Mouse (Mus musculus) heart, postnatal 36 days (tissue): ENCODE results near the gene Cnnm4. TPM values are rescaled to one million over a fixed set of nuclear protein-coding genes. Genes with fewer than 3 reads are reported as not detected.
A peak's percentile ranks its signal among the peaks of the same experiment; 100 is the strongest.

Source experiments
- DNase-seq, 2 experiments: peaks; one replicate each; pipeline ENCODE4 v3.0.0; 2021 to 2022
- intact Hi-C: fragments of 180-260 bp; cut with DNase I; formaldehyde crosslinking; loops from one replicate; pipeline ENCODE4 v1.15.1; 2025
- total RNA-seq, 2 experiments: library from RNA; stranded (reverse); gene quantifications; 2 replicates each; pipeline ENCODE4 v1.2.3; 2021

Gene Cnnm4
- total RNA-seq, 2 experiments from 2014 or later, result 3.8 to 4.5 TPM

GRCm38 (mm10) chr1:36469811-36470444 lies 1.5 kb upstream of the Cnnm4 start:
- peak; percentile 19 to 31 for DNase-seq
- intact Hi-C loops, result loop anchor here (5.0 kb wide), 1 partner anchor 163 kb away; the partner anchor contains the start of gene Arid5a

GRCm38 (mm10) chr1:36472106-36472440 lies 653 bp downstream of the Cnnm4 start:
- intact Hi-C loops, result loop anchor here (2.0 to 5.0 kb wide), 3 partner anchors 19 to 165 kb away; partner anchors contain the start of genes Arid5a and Cnnm3
- DNase-seq, result no peak

GRCm38 (mm10) chr1:36473211-36473780 lies 1.9 kb downstream of the Cnnm4 start:
- intact Hi-C loops, result loop anchor here (2.0 to 5.0 kb wide), 3 partner anchors 18 to 166 kb away; partner anchors contain the start of genes Arid5a and Cnnm3
- DNase-seq, result no peak

GRCm38 (mm10) chr1:36474646-36475045 lies 3.2 kb downstream of the Cnnm4 start:
- intact Hi-C loops, result loop anchor here (5.0 kb wide), 1 partner anchor 167 kb away; the partner anchor contains the start of gene Arid5a
- no peak for DNase-seq

GRCm38 (mm10) chr1:36475480-36476110 lies 4.2 kb downstream of the Cnnm4 start:
- no peak for DNase-seq
- intact Hi-C loops, result no loop called here

GRCm38 (mm10) chr1:36476426-36476825 lies 5.0 kb downstream of the Cnnm4 start:
- intact Hi-C loops, result no loop called here
- DNase-seq, result no peak

- intact Hi-C loops, result no loop called here
- no peak for DNase-seq
These were observed 6.9 kb downstream of the Cnnm4 start for GRCm38 (mm10) chr1:36478343-36478795.

GRCm38 (mm10) chr1:36479903-36480899 lies 8.8 kb downstream of the Cnnm4 start:
- intact Hi-C loops, result no loop called here
- DNase-seq, result no peak

GRCm38 (mm10) chr1:36483825-36484224 lies 12.4 kb downstream of the Cnnm4 start:
- DNase-seq, result no peak
- intact Hi-C loops, result no loop called here

- DNase-seq, result no peak
- intact Hi-C loops, result no loop called here
These were observed 13.7 kb downstream of the Cnnm4 start for GRCm38 (mm10) chr1:36485080-36485479.

GRCm38 (mm10) chr1:36487111-36487510 lies 15.7 kb downstream of the Cnnm4 start:
- intact Hi-C loops, result no loop called here
- DNase-seq, result no peak

- DNase-seq, result no peak
- intact Hi-C loops, result loop anchor here (2.0 to 5.0 kb wide), 3 partner anchors 17 to 122 kb away; partner anchors contain the start of gene Kansl3
These were observed 18.2 kb downstream of the Cnnm4 start for GRCm38 (mm10) chr1:36489661-36490060.

GRCm38 (mm10) chr1:36492416-36493139 lies 21.2 kb downstream of the Cnnm4 start:
- peak; percentile 59 to 70 for DNase-seq
- intact Hi-C loops, result loop anchor here (2.0 to 5.0 kb wide), 3 partner anchors 50 to 168 kb away; partner anchors contain the start of gene Kansl3

- no peak for DNase-seq
- intact Hi-C loops, result loop anchor here (2.0 to 5.0 kb wide), 3 partner anchors 51 to 168 kb away; partner anchors contain the start of gene Kansl3
These were observed 21.9 kb downstream of the Cnnm4 start for GRCm38 (mm10) chr1:36493299-36493698.

- DNase-seq, result no peak
- intact Hi-C loops, result no loop called here
These were observed 25.3 kb downstream of the Cnnm4 start for GRCm38 (mm10) chr1:36496719-36497118.

GRCm38 (mm10) chr1:36497312-36497711 lies 25.9 kb downstream of the Cnnm4 start:
- DNase-seq, result no peak
- intact Hi-C loops, result no loop called here

- intact Hi-C loops, result no loop called here
- peak; percentile 78 to 89 for DNase-seq
These were observed 29.8 kb downstream of the Cnnm4 start for GRCm38 (mm10) chr1:36501261-36501660.

- intact Hi-C loops, result no loop called here
- no peak for DNase-seq
These were observed 36.8 kb downstream of the Cnnm4 start for GRCm38 (mm10) chr1:36508238-36508637.

- peak; percentile 100 for DNase-seq
- intact Hi-C loops, result loop anchor here (2.0 to 5.0 kb wide), 2 partner anchors 39 to 144 kb away; partner anchors contain the start of gene Kansl3
These were observed 40.0 kb downstream of the Cnnm4 start, which contains the start of gene Cnnm3 for GRCm38 (mm10) chr1:36511289-36512021. Cnnm3 (plus strand) TSS chr1:36511867.
